Mouse (Mus musculus) left cerebral cortex, postnatal 14 days (tissue): Measurements from ENCODE around the gene Gpr150. TPM values are rescaled to one million over a fixed set of nuclear protein-coding genes. Genes with fewer than 3 reads are reported as not detected.

Experiments used
- DNase-seq, 2 experiments: peaks; one replicate each; pipeline ENCODE4 v3.0.0; 2021 to 2022; ENCODE audit warnings: low spot score in 2 of 2, mixed read lengths in 1 of 2
- intact Hi-C: fragments of 180-260 bp; cut with DNase I; formaldehyde crosslinking; loops from one replicate; pipeline ENCODE4 v1.15.1; 2025
- long read RNA-seq, 2 experiments: library from polyadenylated mRNA; stranded (forward); transcript quantifications; one replicate each; pipeline ENCODE4 v2.0.0; 2021
- total RNA-seq, 2 experiments: library from RNA; stranded (reverse); gene quantifications; 2 replicates each; pipeline ENCODE4 v1.2.3; 2021

Gene Gpr150
- total RNA-seq = 1 to 10 TPM; 1.7 to 3.0 TPM
- long read RNA-seq, experiment 1, partial matches to known transcripts = 0 of 1 reads
- long read RNA-seq, experiment 1, other reads (novel, unspliced or antisense) = 0 of 1 reads
- long read RNA-seq, experiment 2, partial matches to known transcripts = 0 of 1 reads
- long read RNA-seq, experiment 2, other reads (novel, unspliced or antisense) = 0 of 1 reads

DNA sequence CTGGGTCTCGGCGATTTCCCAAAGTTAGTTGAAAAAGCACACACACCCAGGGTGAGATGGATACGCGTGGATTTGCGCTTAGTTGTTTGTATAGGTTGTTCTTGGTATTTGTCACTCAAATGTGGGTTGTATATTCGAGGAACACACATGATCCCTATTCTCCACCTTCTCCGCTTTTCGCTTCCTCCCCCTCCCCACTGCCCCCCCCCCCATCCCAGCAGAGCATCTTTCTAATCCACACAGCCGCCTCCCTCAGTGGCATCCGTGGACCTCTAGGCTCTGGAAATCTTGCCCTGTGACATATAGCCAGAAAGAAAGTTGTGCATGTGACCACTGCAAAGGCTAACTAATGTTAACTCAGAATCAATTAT lies at the start of gene Gpr150:
Gene Gpr150, minus strand, starts transcription at position 101 of the 371 bp plus-strand sequence.
- DNase-seq = no peak
- intact Hi-C loops = no loop called here

GRCm38 (mm10) chr13:76101989-76102388 lies 45.2 kb upstream of the Gpr150 start:
- intact Hi-C loops = no loop called here
- no peak for DNase-seq

GRCm38 (mm10) chr13:76098493-76099303 lies 41.9 kb upstream of the Gpr150 start, which contains the start of the genes Arsk and Ttc37:
Arsk (minus strand) TSS chr13:76098660.
Ttc37 (plus strand) TSS chr13:76098734.
- DNase-seq = peak; percentile 95 to 97
- intact Hi-C loops = loop anchor here (2.0 kb wide), 1 partner anchor 156 kb away; the partner anchor contains the start of gene Rhobtb3

- DNase-seq = no peak
- intact Hi-C loops = loop anchor here (2.0 kb wide), 1 partner anchor 155 kb away; the partner anchor contains the start of gene Rhobtb3
Observed at GRCm38 (mm10) chr13:76098116-76098492, 41.3 kb upstream of the Gpr150 start.

- intact Hi-C loops = no loop called here
- no peak for DNase-seq
Observed at GRCm38 (mm10) chr13:76074323-76074722, 17.5 kb upstream of the Gpr150 start.

DNA sequence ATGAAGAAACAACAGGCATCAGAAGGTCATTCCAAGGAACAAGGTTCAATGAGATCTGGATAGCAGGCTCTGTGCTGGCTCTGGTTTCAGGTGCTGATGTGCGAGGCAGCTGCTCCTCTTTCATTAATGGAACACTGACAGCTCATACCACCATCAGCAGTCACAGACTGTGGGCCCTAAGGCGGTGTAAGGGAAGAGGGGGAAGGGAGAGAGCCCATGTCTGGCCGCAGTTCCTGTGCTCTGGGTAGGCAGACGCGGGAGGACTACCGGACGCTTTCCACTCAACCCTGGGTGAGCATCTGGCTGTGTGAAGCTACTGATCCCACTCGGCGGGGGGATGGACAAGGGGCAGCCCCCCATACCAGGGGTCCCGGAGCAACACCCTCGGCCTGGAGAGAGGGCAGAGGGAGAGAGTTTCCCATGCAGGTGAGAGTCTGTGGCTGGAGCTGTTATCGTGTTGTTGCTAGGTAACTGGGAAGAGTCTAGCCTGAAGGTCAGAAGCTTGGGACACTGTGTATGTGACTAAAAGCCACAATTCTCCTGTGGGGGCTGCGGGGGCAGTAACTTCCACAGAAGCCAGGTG lies 7.7 kb upstream of the Gpr150 start:
- intact Hi-C loops = no loop called here
- DNase-seq = no peak

DNA sequence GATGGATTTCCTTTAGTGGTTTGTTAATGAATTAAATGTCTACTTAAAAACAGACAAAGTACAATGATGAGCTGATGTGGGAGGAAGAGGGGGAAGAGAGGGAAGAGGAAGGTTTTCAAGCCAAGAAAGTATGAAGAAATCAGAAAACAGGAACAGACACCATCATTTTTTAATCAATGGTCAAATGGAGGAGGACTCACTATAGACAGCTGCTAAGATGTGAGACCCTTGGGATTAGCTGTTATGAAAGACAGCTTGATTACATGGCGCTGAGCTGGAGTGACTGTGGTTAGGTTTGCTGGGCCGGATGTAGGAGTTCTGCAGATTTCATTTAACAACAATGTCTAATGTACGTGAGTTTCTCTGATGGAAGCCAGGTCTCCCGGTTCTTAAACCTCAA lies 6.8 kb upstream of the Gpr150 start:
- intact Hi-C loops = no loop called here
- DNase-seq = no peak

GRCm38 (mm10) chr13:76062569-76062968 lies 5.8 kb upstream of the Gpr150 start:
- no peak for DNase-seq
- intact Hi-C loops = no loop called here

DNA sequence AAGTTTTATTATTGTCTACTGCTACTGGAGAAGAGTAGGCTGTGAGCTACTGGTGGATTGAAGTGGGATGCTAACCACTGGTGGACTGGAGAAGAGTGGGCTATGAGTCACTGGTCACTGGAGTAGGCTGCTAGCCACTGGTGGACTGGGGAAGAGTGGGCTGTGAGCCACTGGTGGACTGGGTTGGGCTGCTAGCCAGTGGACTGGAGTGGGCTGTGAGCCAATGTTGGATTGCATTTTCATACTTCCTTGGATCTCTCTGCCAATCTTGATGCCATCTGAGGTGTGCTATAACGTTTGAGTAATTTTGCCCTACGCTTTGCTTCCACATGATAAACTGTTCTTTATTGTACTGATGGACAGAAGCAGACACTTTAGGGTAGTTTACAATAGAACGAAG lies 5.3 kb upstream of the Gpr150 start:
- intact Hi-C loops = no loop called here

DNA sequence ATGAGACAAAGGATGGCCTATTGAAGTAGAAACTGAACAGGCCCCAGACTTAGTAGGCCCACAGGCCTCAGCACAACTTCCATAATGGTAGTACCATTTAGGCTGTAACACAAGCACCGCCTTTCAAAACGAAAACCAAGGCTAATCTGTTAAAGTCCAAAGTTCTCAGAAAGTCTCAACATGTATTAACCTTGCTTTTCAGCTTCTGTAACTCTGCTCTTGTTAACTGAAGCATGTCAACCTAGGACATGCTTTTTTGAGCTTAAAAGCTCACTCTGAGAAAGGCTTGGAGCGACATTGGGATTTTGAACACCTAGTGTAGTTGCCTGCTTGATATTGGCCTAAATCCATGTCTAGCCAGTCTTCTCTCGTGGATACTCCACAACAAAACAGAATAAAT lies 2.8 kb upstream of the Gpr150 start:
- intact Hi-C loops = no loop called here
- DNase-seq = no peak

More for the DNA sequence above, 5.3 kb upstream of the Gpr150 start:
- no peak for DNase-seq

- intact Hi-C loops = no loop called here
- peak; percentile 9 to 30 for DNase-seq
Observed at GRCm38 (mm10) chr13:76057267-76058069, 672 bp upstream of the Gpr150 start.

GRCm38 (mm10) chr13:76056261-76056724 lies 503 bp downstream of the Gpr150 start:
- intact Hi-C loops = no loop called here
- DNase-seq = peak; percentile 70 to 71

GRCm38 (mm10) chr13:76055391-76056232 lies 1.2 kb downstream of the Gpr150 start:
- intact Hi-C loops = no loop called here

DNA sequence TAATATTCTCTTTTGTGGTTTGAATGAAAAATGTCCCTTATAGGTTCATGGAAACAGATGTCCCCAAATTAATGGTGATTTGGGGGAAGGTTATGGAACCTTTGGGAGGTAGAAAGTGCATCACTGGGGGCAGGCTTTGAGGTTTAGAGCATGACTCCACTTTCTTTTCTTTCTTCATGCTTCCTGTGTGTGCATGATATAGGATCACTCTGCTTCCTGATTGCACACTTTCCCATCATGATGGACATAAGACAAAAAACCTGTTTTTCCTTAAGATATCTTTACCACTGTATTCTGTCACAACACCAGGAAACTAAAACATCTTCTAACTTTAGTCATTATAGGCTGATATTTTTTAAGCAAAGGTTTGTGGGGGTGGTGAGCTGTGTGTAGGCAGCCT lies 11.8 kb downstream of the Gpr150 start:
- intact Hi-C loops = no loop called here
- no peak for DNase-seq

More at GRCm38 (mm10) chr13:76055391-76056232, 1.2 kb downstream of the Gpr150 start:
- DNase-seq = peak; percentile 5 to 14

GRCm38 (mm10) chr13:76042455-76042854 lies 14.3 kb downstream of the Gpr150 start:
- intact Hi-C loops = no loop called here

GRCm38 (mm10) chr13:76024588-76024987 lies 32.2 kb downstream of the Gpr150 start:
- intact Hi-C loops = loop anchor here (5.0 kb wide), 1 partner anchor 227 kb away; no protein-coding TSS in a partner anchor
- no peak for DNase-seq

More at GRCm38 (mm10) chr13:76042455-76042854, 14.3 kb downstream of the Gpr150 start:
- DNase-seq = no peak

DNA sequence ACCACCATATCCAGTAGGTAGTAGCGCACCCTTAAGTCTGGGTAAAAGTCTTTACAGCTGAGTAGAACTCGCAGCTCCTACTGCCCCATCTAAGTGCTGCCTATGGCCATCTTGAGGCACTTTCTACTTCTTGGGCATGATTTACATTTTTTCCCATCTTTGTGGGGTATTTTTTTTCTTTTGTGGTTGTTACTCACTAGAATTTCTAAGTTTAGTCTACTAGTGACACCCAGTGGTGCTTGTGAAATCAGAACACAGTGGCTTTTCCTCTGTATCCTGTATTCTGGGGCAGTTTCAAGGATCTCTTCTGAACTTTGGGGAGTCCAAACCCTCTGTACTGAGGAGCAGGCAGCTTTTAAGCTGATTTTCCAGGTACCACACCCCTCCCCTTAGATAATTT lies 35.0 kb downstream of the Gpr150 start:
- DNase-seq = peak; percentile 30 to 52
- intact Hi-C loops = loop anchor here (2.0 to 5.0 kb wide), 2 partner anchors 224 to 795 kb away; no protein-coding TSS in a partner anchor

- DNase-seq = no peak
- intact Hi-C loops = loop anchor here (1.0 kb wide), 1 partner anchor 76 kb away; the partner anchor contains the start of gene Rhobtb3
Observed at GRCm38 (mm10) chr13:76018844-76019400, 37.9 kb downstream of the Gpr150 start.
